Mouse (Mus musculus): ENCODE measurements around the gene Hnrnph1.
"Not testable (repeated sequence)": the region's sequence is repeated elsewhere in the genome, so short reads cannot be mapped to it uniquely, and the experiment has no call there.

Hnrnph1 gene

DNA sequence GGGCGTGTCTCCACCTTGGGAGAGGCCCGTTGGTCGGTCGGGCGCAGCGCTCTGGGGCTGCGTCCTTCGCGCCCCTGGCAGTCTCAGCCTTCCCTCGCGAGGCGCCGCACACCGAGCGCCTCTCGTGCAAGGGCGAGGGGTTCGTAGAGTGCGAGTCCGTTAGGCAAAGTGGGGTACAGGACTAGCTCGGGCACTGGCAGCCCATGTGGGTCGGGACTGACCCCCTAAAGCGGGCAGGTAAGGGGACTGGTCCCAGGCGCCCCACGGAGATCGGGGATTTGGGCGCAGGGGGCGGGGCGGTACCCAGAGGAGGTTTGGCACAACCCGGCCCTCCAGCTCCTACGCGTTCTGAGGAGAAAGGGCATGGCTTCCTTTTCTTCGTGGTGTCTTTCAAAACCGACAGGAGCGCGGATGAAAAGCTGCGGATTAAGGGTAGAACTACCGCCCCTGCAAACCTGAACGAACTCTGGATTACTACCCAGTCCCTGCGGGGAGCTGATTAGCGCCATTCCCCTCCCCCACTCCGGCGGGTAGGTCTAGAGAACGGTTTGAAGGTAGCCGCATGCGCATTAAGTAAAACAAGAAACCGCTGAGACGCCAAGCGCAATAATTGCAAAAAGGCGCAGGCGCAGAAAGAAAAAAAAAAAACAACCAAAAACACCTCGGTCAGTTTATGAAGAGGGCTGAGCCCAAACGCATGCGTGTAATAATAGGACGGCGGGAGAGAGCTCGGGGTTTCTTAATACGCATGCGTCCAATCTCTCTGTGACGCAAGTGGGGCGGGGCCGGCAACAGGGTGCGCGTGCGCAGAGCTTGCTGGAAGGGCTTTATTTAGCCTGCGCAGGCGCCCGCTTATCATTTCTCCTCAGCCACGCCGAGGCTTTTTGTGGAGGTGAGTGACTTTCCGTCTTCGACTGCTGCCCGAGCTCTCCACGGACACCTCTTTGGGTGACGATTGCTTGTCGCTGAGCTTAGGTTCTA is at the start of gene Hnrnph1:
Hnrnph1 (plus strand) TSS at position 80 of the 981 bp plus-strand sequence.
- peak; percentile 100 for DNase-seq (ENCODE audit: low read depth)

DNA sequence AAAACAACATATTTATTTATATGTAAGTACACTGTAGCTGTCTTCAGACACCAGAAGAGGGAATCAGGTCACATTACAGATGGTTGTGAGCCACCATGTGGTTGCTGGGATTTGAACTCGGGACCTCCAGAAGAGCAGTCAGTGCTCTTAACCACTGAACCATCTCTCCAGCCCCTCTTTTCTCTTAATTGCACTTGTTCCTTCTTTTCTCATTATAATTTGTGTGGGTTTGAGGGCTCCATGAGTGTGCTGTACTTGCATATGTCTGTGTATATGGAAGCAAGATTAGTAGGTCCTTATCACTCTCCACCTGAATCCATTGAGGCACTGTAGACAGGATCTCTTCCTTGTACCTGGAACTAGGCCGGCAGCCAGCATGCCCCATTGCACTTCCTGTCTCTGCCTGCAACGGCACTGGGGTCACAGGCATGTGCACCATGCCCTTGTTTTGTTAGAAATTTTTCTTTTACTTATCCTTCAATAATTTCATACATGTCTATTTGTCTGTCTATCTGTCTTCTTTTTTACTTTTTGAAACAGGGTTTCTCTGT is 48.6 kb upstream of the Hnrnph1 start:
- no peak for DNase-seq (ENCODE audit: low read depth)

DNA sequence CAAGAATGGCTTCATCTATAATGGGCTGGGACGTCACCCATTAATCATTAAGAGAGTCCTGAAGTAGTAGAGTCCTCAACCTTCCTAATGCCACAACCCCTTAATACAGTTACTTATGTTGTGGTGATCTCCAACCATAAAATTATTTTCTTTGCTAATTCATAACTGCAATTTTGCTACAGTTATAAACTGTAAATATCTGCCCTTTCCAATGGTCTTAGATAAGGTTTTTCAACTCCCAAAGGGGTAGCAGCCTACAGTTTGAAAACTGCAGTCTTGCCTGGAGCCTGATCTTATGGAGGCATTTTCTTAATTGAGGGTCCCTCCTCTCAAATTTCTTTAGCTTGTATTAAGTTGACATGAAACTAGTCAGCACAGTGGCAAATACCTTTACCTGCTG is 47.4 kb upstream of the Hnrnph1 start:
- no peak for DNase-seq (ENCODE audit: low read depth)

DNA sequence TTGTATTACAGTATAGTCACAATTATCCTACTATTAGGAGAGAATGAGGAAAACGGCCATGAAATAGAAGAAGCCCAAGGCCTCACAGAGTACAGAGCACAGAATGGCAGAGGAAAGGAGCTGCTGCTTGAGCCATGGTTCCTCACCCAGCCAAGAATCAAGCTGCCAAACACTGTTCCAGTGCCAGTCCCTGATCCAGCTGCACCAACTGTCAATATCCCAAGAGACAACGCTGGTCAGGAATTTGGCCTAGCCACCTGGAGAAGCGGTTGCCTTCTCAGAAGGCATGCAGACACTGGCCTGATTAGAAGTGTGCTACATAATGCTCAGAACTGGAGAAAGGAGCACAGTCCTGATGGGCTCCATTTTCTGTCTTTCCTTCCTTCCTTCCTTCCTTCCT is 43.6 kb upstream of the Hnrnph1 start:
- DNase-seq (ENCODE audit: low read depth), result no peak

DNA sequence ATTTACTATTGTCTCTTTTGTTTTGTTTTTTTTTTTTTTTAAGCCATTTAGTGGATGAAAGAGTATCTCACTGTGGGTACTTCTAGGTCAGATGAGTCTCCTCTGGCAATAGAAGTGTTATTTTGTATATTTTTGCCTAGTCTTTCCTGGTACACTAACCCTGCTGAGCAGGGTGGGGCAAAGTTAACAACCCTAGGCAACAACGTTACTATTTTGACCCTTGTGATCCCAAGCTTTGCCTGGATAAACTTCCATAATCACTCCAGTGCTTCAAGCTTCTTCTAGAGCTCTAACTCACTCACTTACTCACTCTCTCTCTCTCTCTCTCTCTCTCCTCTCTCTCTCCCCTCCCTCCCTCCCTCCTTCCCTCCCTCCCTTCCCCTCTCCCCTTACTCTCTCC is 40.7 kb upstream of the Hnrnph1 start:
- DNase-seq (ENCODE audit: low read depth), result no peak

DNA sequence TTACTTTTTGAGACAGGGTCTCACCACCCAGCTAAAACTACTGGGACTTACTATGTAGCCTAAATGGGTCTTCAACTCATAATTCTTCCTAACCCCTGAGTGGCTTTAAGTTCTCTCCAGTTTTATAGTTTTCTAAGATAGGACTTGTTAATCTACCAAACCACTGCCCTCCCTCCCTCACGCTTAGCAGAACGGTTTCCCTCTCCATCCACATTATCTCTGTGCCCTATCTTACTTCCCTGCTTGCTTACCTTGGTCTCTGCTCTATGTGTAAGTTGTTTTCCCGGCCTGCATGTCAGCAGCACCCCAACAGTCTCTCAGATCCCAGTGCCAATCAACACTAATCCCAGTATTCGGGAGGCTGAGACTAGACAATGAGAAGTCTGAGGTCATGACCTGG is 39.9 kb upstream of the Hnrnph1 start:
- DNase-seq (ENCODE audit: low read depth), result no peak

DNA sequence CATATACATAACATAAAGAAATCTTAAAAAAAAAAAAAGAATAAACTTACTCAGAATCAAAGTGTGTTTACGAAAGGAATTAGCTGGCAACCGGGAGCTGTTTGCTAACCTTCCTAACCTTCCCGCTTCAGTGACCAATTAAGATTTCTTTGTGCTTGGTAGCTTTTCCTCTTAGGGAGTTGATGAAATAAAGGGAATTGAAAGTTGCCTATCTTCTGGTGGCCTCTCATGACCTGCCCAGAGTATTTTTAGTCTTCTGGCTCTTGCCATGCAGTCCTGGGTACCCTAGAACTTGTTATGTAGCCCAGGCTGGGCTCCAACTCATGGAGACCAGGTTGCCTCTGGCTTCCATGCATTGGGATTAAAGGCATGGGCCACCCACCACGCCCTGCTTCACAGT is 31.3 kb upstream of the Hnrnph1 start:
- no peak for DNase-seq (ENCODE audit: low read depth)

DNA sequence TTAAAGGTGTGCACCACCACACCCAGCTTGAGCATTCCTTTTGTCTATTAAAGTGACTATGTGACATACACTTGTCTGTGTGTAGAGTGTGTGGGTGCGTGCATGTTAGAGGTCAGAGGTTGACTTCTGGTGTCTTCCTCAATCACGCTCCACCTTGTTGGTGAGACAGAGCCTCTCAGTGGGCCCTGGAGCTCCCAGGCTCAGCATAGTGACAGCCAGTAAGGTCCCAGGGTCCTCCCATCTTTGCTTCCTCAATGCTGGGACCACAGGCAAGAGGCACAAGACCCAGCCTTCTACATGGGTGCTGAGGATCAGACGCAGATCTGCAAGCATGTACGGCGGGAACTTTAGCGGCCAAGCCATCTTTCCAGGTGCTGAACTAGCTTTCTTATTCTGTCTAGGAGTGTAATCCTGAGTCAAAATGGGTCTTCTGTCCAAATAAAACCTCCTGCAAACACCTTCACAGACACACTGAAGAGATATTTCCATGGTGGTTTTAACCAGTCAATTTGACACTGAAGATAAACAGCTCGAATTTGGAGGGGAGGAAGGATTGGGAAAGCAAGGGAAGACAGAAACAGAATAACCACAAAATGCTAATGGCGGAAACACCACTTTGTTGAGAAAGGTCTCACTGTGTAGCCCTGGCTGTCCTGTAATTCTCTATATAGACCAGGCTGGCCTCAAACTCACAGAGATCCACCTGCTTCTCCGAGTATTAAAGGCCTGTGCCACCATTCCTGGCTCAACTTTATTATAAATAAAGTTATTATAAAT is 30.3 kb upstream of the Hnrnph1 start:
- DNase-seq (ENCODE audit: low read depth), result peak; percentile 40

DNA sequence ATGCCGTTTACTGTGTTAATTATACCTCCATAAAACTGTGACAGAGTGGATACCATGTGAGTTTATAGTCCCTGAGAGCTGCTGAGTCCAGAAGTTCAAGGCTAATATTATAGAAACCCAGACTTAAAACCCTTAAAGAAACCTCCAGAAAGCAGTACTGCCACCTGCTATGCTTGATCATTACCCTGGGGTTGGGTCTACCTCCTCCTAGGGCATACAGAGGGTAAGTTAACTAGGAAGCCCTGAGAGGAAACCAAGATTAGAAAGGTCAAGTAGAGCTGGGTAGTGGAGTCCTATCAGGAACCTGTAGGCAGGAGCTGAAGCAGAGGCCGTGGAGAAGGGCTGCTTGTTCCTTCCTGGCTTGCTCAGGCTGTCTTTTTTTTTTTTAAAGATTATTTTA is 24.6 kb upstream of the Hnrnph1 start:
- DNase-seq (ENCODE audit: low read depth), result no peak

DNA sequence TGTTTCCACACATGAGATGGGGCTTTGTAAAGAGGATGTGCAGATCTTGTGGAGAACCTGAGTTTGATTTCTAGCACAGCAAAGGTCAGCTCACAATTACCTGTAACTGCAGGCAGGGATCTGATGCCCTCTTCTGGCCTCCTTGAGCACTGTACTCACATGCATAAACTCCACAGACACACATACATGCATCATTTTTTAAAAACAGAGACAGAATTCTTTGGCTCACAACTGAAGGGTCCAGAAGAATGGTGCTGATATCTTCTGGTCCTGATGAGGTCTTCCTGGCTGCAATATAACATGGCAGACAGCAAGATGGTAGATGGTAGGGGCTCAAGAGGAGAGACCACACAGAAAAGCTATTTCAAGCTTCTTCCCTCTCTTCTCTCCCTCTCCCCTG is 22.6 kb upstream of the Hnrnph1 start, which contains the start of gene Cby3:
Cby3 (plus strand) TSS at position 301 of the 400 bp plus-strand sequence.
- DNase-seq (ENCODE audit: low read depth), result no peak

DNA sequence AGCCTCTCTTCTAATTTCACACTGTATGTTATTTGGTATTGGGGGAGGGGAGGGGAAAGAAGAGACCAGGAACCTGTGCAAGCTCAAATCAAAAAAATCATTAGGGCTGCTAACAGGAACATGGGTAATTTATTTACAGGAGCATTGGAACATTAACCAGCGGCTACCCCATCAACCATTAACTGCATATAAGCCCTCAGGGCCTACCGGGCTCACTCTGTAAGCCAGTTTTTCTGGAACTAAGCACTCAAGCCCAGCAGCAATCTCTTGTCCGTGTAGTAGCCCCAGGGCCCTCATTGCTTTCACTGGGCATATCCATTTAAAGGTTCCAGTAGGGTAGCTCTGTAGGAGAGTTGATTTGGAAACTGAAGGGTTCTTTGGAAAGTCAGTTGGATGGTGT is 21.9 kb upstream of the Hnrnph1 start:
- no peak for DNase-seq (ENCODE audit: low read depth)

DNA sequence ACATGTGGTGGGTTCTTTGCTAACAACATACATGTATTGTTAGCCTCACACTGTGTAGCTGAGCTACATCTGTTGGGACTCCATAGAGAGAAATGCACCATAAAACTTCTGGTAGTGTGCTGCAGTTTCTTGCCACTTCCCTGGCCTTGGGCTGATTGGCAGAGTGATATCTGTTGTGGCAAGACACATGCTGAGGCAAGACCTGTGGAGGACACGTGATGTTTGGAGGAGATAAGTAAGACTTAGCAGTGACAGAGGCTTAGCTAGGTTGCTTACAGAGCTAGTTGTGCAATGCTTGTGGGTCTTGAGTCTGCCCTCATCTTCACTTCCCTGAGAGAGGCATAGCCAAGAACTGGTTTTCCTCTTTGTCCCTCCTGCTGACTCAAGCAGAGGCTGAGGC is 21.4 kb upstream of the Hnrnph1 start:
- DNase-seq (ENCODE audit: low read depth), result peak; percentile 84

DNA sequence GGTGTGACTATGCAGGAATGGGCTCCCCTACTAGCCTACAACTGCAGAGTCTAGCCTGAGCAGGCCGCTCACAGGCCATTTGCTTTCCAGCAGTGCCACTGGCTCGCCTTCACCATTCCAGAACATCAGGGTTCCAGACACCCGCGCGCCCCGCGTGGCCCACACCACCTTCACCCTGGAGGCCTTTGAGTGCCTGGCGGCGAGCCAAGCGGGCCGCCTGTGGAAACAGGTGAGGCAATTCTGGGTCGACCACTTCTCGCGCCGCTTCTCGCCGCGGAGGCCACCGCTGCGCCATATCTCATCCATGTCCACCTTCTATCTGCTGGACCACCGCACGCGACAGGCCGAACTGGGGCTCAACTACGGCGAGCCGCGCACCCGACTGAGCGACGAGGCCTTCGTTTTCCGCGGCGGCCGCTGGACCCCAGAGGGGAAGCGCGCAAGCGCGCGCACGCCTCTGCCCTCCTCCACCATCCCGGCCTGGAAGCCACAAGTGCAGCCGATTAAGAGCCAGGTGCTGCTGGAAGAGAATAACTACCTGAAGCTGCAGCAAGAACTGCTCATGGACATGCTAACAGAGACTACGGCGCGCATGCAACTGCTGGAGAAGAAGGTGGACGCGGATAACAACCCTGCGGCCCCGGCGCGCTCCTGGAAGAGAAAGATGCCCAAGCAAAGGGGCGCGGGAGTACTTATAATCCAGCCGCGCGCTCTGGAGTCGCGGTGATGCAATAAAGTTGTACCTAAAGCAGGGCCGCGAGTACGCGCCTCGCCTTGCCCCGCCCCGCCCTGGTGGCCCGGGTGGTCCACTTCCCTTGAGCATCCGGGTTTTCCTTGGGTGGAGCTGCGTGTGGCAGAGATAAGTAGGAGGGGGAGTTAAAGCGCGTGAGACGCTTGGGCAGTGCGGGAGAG is 17.6 kb upstream of the Hnrnph1 start:
- peak; percentile 72 for DNase-seq (ENCODE audit: low read depth)

DNA sequence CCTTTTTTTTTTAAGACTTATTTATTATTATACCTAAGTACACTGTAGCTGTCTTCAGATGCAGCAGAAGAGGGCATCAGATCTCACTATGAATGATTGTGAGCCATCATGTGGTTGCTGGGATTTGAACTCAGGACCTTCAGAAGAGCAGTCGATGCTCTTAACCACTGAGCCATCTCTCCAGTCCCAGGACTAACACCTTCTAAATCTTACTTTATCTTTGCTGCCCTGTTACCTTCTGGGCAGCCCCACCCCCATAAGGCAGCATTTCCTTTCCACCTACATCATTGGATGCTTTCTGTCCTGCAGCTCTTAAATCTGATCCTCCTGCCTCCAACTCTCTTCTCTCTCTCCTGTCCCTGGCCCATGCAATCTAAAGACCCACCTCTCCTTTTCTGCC is 15.5 kb upstream of the Hnrnph1 start:
- DNase-seq (ENCODE audit: low read depth), result not testable (repeated sequence)

DNA sequence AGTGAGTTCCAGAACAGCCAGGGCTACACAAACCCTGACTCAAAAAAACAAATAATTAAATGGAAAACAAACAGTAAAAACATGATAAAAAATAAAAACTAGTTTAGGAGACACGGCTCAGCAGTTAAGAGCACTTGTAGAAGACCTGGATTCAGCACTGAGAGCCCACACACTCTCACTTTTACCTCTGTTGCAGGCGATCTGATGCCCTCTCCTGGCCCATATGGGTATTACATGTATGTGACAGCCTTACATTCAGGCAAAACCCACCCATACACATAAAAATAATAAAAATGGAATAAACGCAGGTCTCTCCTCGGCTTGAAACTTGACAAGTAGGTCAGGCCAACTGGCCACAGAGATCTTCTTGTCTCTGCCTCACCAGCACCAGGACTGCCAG is 12.2 kb upstream of the Hnrnph1 start:
- DNase-seq (ENCODE audit: low read depth), result peak; percentile 89

DNA sequence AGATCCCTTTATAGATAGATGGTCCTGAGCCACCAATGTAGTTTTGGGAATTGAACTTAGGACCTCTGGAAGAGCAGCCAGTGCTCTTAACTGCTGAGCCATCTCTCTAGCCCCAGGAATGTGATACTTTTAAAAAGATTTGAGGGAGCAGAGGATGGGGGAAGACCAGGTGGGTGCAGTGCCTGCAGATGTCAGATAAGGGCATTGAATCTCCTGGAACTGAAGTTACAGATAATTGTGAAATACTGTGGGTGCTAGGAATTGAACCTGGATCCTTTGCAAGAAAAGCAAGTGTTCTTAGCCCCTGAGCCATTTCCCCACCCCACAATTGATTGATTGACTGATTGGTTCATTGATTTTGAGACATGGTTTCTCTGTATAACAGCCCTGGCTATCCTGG is 11.5 kb upstream of the Hnrnph1 start:
- DNase-seq (ENCODE audit: low read depth), result no peak

DNA sequence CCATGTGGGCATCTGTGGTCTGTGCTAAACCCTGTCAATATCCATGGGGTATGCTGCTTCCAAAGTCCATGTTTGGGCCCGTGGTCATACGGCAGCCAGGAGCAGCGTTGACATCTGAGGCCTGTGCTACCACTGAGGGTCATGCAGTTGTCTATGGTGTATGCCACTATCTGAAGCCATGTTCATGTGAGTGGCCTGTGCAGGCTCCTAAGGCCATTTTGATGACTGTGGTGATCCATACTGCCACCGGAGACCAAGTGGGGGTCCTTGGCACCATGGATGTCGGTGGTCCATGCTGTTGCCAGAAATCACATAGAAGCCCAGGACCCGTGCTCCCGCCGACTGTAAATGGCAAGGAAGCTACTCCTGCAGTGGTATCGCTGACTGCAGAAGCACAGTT is 9.3 kb upstream of the Hnrnph1 start:
- no peak for DNase-seq (ENCODE audit: low read depth)

DNA sequence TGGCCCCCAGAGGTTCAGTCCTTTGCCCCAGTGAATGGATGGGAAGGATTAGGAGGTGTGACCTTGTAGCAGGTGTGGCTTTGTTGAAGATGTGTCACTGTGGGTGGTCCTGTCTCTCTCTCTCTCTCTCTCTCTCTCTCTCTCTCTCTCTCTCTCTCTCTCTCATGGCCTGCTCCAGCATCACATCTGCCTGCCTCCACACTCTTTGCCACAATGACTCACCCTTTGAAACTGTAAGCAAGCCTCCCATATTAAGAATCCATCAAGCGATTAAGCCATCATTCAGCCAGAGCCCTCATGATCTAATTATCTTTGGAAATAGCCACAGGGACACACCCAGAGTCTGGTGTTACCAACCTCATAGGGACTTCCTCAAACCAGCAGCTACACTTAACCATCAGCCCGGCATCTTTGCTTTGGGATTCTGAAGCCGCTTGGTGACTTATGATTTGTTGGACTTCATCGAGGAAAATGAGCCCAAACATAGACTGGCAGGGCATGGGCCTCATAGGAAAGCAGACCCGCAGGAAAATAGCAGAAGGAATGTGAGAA is 7.4 kb upstream of the Hnrnph1 start:
- DNase-seq (ENCODE audit: low read depth), result peak; percentile 90

DNA sequence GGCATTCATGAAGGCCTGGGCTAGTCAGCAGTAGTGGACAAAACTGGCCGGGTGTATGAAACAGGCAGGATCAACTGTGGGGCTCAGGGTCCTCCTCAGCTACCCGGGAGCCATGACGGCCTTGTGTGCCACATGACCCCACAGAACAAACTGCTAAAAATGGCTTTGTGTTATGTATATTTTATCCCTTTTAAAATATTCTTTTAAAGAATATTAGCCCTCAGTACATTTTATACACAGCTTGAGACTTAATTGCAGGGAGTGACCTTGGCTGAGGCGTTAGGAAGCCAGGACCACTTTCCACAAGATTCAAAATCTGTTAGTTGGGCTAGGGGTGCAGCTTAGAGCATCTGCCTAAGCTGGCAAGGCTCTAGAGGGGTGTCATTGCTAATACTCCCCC is 5.8 kb upstream of the Hnrnph1 start:
- DNase-seq (ENCODE audit: low read depth), result no peak

DNA sequence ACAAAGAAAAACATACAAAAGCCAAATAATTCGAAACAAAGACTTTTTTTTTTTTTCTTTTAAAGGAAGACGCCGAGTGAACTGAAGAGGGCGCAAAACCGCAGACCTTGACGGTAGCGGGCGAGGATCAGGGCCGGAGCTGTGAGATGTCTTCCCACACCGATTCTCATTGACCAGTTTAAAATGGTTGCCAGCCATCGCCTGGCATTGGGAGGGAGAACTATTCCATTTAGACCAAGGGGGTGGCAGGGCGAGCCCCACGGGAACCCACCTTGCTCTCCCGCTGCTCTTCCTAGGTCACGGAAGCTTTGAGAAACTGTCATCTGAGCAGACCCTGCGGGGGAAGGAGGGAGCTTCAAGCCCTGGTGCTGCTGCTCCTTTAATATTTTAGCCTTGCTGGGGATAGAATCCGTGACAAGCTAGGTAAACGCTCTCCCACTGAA is 5.4 kb upstream of the Hnrnph1 start:
- DNase-seq (ENCODE audit: low read depth), result peak; percentile 80

DNA sequence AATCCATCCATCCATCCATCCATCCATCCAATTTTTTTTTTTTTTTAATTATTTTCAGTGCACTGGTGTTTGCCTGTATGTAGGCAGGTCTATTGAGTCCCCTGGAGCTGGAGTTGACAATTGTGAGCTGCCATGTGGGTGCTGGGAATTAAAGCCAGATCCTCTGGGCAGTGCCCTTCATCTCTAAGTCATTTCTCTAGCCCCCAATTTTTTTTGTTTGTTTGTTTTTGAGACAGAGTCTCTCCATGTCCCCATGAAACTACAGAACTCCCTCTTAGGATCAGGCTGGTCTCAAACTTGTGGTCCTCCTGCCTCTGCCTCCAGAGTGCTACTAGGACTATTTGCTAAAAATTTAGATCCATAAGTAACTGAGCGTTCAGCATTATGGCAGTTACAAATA is 4.9 kb upstream of the Hnrnph1 start:
- no peak for DNase-seq (ENCODE audit: low read depth)

Measured in 416B (cell line).